Mouse (Mus musculus): ENCODE data around the gene Arfgap1. TPM values are rescaled to one million over a fixed set of nuclear protein-coding genes. Genes with fewer than 3 reads are reported as not detected.

Arfgap1 gene
- polyA plus RNA-seq, 1 experiment from 2014 or later, result 66.6 TPM

- no peak for DNase-seq (ENCODE audit: low spot score)
Observed at GRCm38 (mm10) chr2:180985635-180986034, 18.6 kb downstream of the Arfgap1 start.

GRCm38 (mm10) chr2:180986449-180986848 lies 19.4 kb downstream of the Arfgap1 start, which contains the start of gene Col20a1:
Gene Col20a1 (plus strand): TSS chr2:180986535.
- no peak for DNase-seq (ENCODE audit: low spot score)

GRCm38 (mm10) chr2:180987001-180987400 lies 20.0 kb downstream of the Arfgap1 start:
- DNase-seq (ENCODE audit: low spot score), result no peak

GRCm38 (mm10) chr2:180987432-180988030 lies 20.5 kb downstream of the Arfgap1 start:
- no peak for DNase-seq (ENCODE audit: low spot score)

GRCm38 (mm10) chr2:180988347-180988913 lies 21.4 kb downstream of the Arfgap1 start:
- DNase-seq (ENCODE audit: low spot score), result no peak

- DNase-seq (ENCODE audit: low spot score), result no peak
Observed at GRCm38 (mm10) chr2:180988948-180989347, 21.9 kb downstream of the Arfgap1 start.

- DNase-seq (ENCODE audit: low spot score), result no peak
Observed at GRCm38 (mm10) chr2:180990347-180990746, 23.3 kb downstream of the Arfgap1 start.

- no peak for DNase-seq (ENCODE audit: low spot score)
Observed at GRCm38 (mm10) chr2:180994360-180994759, 27.3 kb downstream of the Arfgap1 start.

GRCm38 (mm10) chr2:180995457-180995856 lies 28.4 kb downstream of the Arfgap1 start:
- no peak for DNase-seq (ENCODE audit: low spot score)

GRCm38 (mm10) chr2:180996436-180996835 lies 29.4 kb downstream of the Arfgap1 start:
- DNase-seq (ENCODE audit: low spot score), result peak; percentile 31

- no peak for DNase-seq (ENCODE audit: low spot score)
Observed at GRCm38 (mm10) chr2:180996905-180997304, 29.9 kb downstream of the Arfgap1 start.

- no peak for DNase-seq (ENCODE audit: low spot score)
Observed at GRCm38 (mm10) chr2:181007054-181007453, 40.0 kb downstream of the Arfgap1 start.

- DNase-seq (ENCODE audit: low spot score), result no peak
Observed at GRCm38 (mm10) chr2:181008339-181008738, 41.3 kb downstream of the Arfgap1 start.

GRCm38 (mm10) chr2:181031406-181031934 lies 64.4 kb downstream of the Arfgap1 start:
- no peak for DNase-seq (ENCODE audit: low spot score)

Other genes starting within 250 kb of the Arfgap1 start
- gene Slc17a9, start 242.0 kb upstream of the Arfgap1 start, polyA plus RNA-seq (2015; fragmentation: Nextera tagmentation; extraction: Ambion mirVana), result 2.6 and 3.1 TPM in 2 replicates
- gene Bhlhe23, start 190.3 kb upstream of the Arfgap1 start, polyA plus RNA-seq (2015; fragmentation: Nextera tagmentation; extraction: Ambion mirVana), result 0.17 and 0.19 TPM in 2 replicates
- gene Ythdf1, start 46.3 kb upstream of the Arfgap1 start, polyA plus RNA-seq (2015; fragmentation: Nextera tagmentation; extraction: Ambion mirVana), result 52.6 and 53.9 TPM in 2 replicates
- gene Birc7, start 38.2 kb upstream of the Arfgap1 start, polyA plus RNA-seq (2015; fragmentation: Nextera tagmentation; extraction: Ambion mirVana), result 0.30 and 0.40 TPM in 2 replicates
- gene Nkain4, start 12.5 kb upstream of the Arfgap1 start, polyA plus RNA-seq (2015; fragmentation: Nextera tagmentation; extraction: Ambion mirVana), result 28.0 and 30.0 TPM in 2 replicates
- gene Col20a1, start 19.3 kb downstream of the Arfgap1 start, polyA plus RNA-seq (2015; fragmentation: Nextera tagmentation; extraction: Ambion mirVana), result 0.14 and 0.57 TPM in 2 replicates
- 0.14 and 0.38 TPM in 2 replicates for gene Chrna4, start 76.3 kb downstream of the Arfgap1 start, polyA plus RNA-seq (2015; fragmentation: Nextera tagmentation; extraction: Ambion mirVana)
- gene Kcnq2, start 168.1 kb downstream of the Arfgap1 start, polyA plus RNA-seq (2015; fragmentation: Nextera tagmentation; extraction: Ambion mirVana), result 0.07 and 0.10 TPM in 2 replicates
- not detected in 2 replicates for gene Eef1a2, start 189.8 kb downstream of the Arfgap1 start, polyA plus RNA-seq (2015; fragmentation: Nextera tagmentation; extraction: Ambion mirVana)
- 270 and 288 TPM in 2 replicates for gene Ppdpf, start 220.0 kb downstream of the Arfgap1 start, polyA plus RNA-seq (2015; fragmentation: Nextera tagmentation; extraction: Ambion mirVana)
- gene Ptk6, start 235.6 kb downstream of the Arfgap1 start, polyA plus RNA-seq (2015; fragmentation: Nextera tagmentation; extraction: Ambion mirVana), result 0.03 and 0.05 TPM in 2 replicates
- gene Srms, start 246.0 kb downstream of the Arfgap1 start, polyA plus RNA-seq (2015; fragmentation: Nextera tagmentation; extraction: Ambion mirVana), result 0.24 and 0.30 TPM in 2 replicates